Mouse (Mus musculus) lung, adult 2 months (tissue): ENCODE measurements around the gene Fibin. TPM values are rescaled to one million over a fixed set of nuclear protein-coding genes. Genes with fewer than 3 reads are reported as not detected.

Experiments used
- DNase-seq: peaks from one replicate; pipeline ENCODE4 v3.0.0; 2022
- H3K4me1 ChIP-seq: fragments of 200-500 bp; 2 replicates; pipeline ENCODE4 v1.6.1; 2011; ENCODE audit warnings: low read length; ENCODE audit not compliant: control insufficient read depth, insufficient read depth
- H3K4me3 ChIP-seq: fragments of 200-500 bp; replicated peaks from 2 replicates; pipeline ENCODE3; 2011; ENCODE audit warnings: low read depth, mild to moderate bottlenecking, control low read depth, low read length; ENCODE audit errors: extremely low read depth
- CTCF ChIP-seq: fragments of 200-500 bp; IDR thresholded peaks from 2 replicates; pipeline ENCODE4 v1.5.1; 2011; ENCODE audit warnings: mild to moderate bottlenecking, low read length, control low read depth; ENCODE audit not compliant: insufficient read depth
- POLR2A ChIP-seq: fragments of 200-500 bp; IDR thresholded peaks from 2 replicates; pipeline ENCODE4 v1.6.1; 2011; ENCODE audit warnings: low read depth, mild to moderate bottlenecking, control low read depth, low read length, borderline replicate concordance; ENCODE audit errors: extremely low read depth
- WGBS: fragments of 180-500 bp; shearing (Covaris S2); methylation state at CpG from one replicate; pipeline ENCODE4 v1.1.7; 2018; 5-methylcytosine and 5-hydroxymethylcytosine counted together
- polyA plus RNA-seq: library from polyadenylated mRNA; depleted of rRNA; stranded (reverse); fragments of >200 nt; gene quantifications from 2 replicates; pipeline ENCODE4 v1.2.3, GENCODE M21; 2012

Fibin gene
- polyA plus RNA-seq, 1 experiment: 19.3 TPM

DNA sequence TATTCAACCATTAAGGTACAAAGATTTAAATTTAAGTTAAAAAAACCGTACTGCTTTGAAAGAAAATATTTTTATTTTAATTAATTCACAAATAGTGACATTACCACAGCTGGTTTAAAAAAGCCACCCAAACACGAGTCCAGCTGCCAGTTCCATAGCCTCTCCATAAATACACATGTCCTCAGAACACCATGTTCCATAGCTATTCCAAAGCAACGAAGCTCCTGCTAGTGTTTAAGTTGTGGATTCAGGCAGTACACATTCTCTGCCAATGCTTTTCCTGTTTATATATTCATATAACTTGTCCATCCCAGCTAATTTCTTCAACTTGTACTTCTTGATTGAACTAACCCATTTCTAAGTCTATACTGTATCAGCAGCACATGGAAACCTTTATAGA is 872 bp upstream of the Fibin start:
- Histone ChIP-seq H3K4me1 (no peaks in the 10 kb centered on the region), H3K4me3 (no peak overlapping the region)
- DNase-seq: no peak
- 57% methylated on average over 3 of the region's 3 CpGs for WGBS
- TF ChIP-seq POLR2A (no peak), CTCF (no peak)

GRCm38 (mm10) chr2:110353302-110353970 is 9.5 kb downstream of the Fibin start:
- no peaks in the 10 kb centered on the region for H3K4me1 ChIP-seq
- 81% methylated on average over 5 of the region's 5 CpGs for WGBS
- H3K4me3 ChIP-seq: no peak overlapping the region
- TF ChIP-seq CTCF (no peak), POLR2A (no peak)
- DNase-seq: no peak

DNA sequence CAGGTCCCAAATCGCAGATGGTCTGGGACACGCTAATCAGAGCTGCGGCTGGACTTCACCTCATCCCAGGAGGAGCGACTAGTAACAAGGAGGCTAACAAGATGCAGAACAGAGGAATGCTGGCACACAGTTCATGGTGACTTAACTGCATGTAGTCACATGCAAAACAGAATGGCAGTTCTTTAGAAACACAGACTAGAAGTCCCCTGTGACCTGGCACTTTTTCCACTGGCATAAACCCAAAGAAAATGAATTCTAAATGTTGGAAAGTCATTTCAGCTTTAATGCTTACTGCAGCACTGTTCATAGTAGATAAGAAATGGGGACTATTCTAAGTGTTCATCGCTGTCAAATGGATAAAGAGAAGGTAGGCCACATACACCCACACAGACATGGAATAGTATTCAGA is 11.1 kb downstream of the Fibin start:
- Histone ChIP-seq H3K4me1 (no peaks in the 10 kb centered on the region), H3K4me3 (no peak overlapping the region)
- WGBS: 62% methylated on average over 5 of the region's 5 CpGs
- DNase-seq: no peak
- TF ChIP-seq CTCF: no peak
- TF ChIP-seq POLR2A: no peak

- DNase-seq: no peak
- Histone ChIP-seq H3K4me1 (no peaks in the 10 kb centered on the region), H3K4me3 (no peak overlapping the region)
- 42% methylated on average over 1 of the region's 1 CpGs for WGBS
- TF ChIP-seq CTCF (no peak), POLR2A (no peak)
Observed at GRCm38 (mm10) chr2:110351406-110351805, 11.6 kb downstream of the Fibin start.

- Histone ChIP-seq H3K4me1 (no peaks in the 10 kb centered on the region), H3K4me3 (no peak overlapping the region)
- TF ChIP-seq CTCF (no peak), POLR2A (no peak)
- DNase-seq: no peak
Observed at GRCm38 (mm10) chr2:110328953-110329352, 34.0 kb downstream of the Fibin start.

DNA sequence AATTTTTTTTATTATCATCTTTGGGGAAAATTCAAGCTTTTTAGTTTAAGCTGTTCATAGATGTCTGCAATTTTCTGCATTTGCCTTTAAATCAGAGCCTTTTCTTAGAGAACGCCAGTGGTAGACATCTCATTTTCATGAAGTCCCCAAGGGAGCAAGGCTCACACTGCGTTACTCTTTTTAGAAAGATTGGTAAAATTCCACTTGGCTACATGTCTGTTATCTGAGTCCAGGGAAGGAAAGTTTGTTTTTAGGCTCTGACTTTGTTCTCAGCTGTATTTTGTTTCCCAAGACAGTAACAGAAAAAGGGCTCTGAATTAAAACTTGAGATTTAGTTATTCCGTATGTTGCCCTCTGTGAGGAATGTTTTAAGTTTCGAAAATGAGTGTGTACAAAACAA is 43.0 kb downstream of the Fibin start:
- 65% methylated on average over 4 of the region's 4 CpGs for WGBS
- no peak overlapping the region for H3K4me3 ChIP-seq
- no peak for DNase-seq
- no peaks in the 10 kb centered on the region; the same call in 1 of the 2 replicates for H3K4me1 ChIP-seq
- TF ChIP-seq POLR2A (no peak), CTCF (no peak)

GRCm38 (mm10) chr2:110319266-110319665 is 43.7 kb downstream of the Fibin start:
- 70% methylated on average over 1 of the region's 1 CpGs for WGBS
- no peak for DNase-seq
- Histone ChIP-seq H3K4me3 (no peak overlapping the region), H3K4me1 (no peaks in the 10 kb centered on the region; the same call in 1 of the 2 replicates)
- TF ChIP-seq POLR2A (no peak), CTCF (no peak)

- DNase-seq: no peak
- Histone ChIP-seq H3K4me3 (no peak overlapping the region), H3K4me1 (no peaks in the 10 kb centered on the region; the same call in 1 of the 2 replicates)
- no peak for TF ChIP-seq CTCF
- no peak for TF ChIP-seq POLR2A
- 89% methylated on average over 1 of the region's 1 CpGs for WGBS
Observed at GRCm38 (mm10) chr2:110318719-110319118, 44.3 kb downstream of the Fibin start.

- 31% methylated on average over 3 of the region's 3 CpGs for WGBS
- Histone ChIP-seq H3K4me1 (no peaks in the 10 kb centered on the region; the same call in 1 of the 2 replicates), H3K4me3 (no peak overlapping the region)
- no peak for DNase-seq
- no peak for TF ChIP-seq CTCF
- TF ChIP-seq POLR2A: no peak
Observed at GRCm38 (mm10) chr2:110316116-110316883, 46.7 kb downstream of the Fibin start.
